ENCODE assay signal across 18 mouse cellular contexts in the genomic region with DNA sequence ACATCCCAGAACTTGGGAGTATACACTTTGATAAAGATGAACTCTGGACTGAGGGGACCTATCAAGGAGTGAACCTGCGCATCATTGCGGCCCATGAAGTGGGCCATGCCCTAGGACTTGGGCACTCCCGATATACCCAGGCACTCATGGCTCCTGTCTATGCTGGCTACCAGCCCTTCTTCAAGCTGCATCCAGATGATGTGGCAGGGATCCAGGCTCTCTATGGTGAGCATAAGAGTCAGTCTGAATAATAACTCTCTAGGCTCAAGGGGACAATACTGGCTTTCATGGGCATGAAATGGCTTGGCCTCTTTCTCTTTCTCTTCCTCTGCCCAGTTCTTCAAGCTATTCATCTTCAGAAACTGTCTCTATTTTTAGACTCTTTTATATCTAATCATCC. TPM values are rescaled to one million over a fixed set of nuclear protein-coding genes. Genes with fewer than 3 reads are reported as not detected.
A peak's percentile ranks its signal among the peaks of the same experiment; 100 is the strongest.
DNase-seq lines count a peak whose midpoint lies in the region; ATAC-seq and TF ChIP-seq lines count a peak whose summit lies in the region.
"Had no signal": no experiment of that assay in that cellular context is flagged by ENCODE, and none has a peak within 500 bp of the region (broad histone marks: within the 10 kb centered on the region; RNA-seq: fewer than 3 reads in every experiment).

No protein-coding gene starts in this region.

- H3K27ac ChIP-seq in hindbrain, postnatal 0 days, result no peak overlapping the region
- H3K27ac ChIP-seq in hindbrain, embryonic 16.5 days (ENCODE audit: low read depth, low read length), result no peak overlapping the region
- H3K27ac ChIP-seq in intestine, postnatal 0 days (ENCODE audit: low read depth, low read length), result no peak overlapping the region
- H3K27ac ChIP-seq: embryonic facial prominence, embryonic 10.5 days; heart, embryonic 13.5 days; hindbrain, embryonic 15.5 days had no signal

- no peak for TF ChIP-seq CTCF in hindbrain, postnatal 0 days (IDR thresholded peaks at IDR 0.05; ENCODE audit: low read depth)
- TF ChIP-seq CTCF in intestine, postnatal 0 days (IDR thresholded peaks at IDR 0.05; ENCODE audit: low read depth), result no peak

- no peaks in the 10 kb centered on the region for H3K9me3 ChIP-seq in hindbrain, postnatal 0 days (ENCODE audit: low read length)
- no peaks in the 10 kb centered on the region for H3K9me3 ChIP-seq in hindbrain, embryonic 16.5 days (ENCODE audit: control insufficient read depth, low read length)
- no peaks in the 10 kb centered on the region for H3K9me3 ChIP-seq in intestine, postnatal 0 days (ENCODE audit: control insufficient read depth)
- H3K9me3 ChIP-seq: embryonic facial prominence, embryonic 10.5 days; heart, embryonic 13.5 days; hindbrain, embryonic 15.5 days had no signal

- 80% methylated on average over 3 of the region's 3 CpGs for WGBS in hindbrain, postnatal 0 days
- 89% methylated on average over 3 of the region's 3 CpGs for WGBS in hindbrain, embryonic 16.5 days
- WGBS in intestine, postnatal 0 days, result 91% methylated on average over 3 of the region's 3 CpGs

- no peak overlapping the region for H3K9ac ChIP-seq in hindbrain, postnatal 0 days (replicated peaks; ENCODE audit: low read length)
- H3K9ac ChIP-seq in hindbrain, embryonic 16.5 days (ENCODE audit: low read depth, low read length), result no peak overlapping the region
- no peak overlapping the region for H3K9ac ChIP-seq in intestine, postnatal 0 days (ENCODE audit: low read depth, low read length)
- H3K9ac ChIP-seq: heart, embryonic 13.5 days; hindbrain, embryonic 15.5 days had no signal

- no peaks in the 10 kb centered on the region for H3K27me3 ChIP-seq in hindbrain, postnatal 0 days (ENCODE audit: insufficient read depth, low read length)
- H3K27me3 ChIP-seq in hindbrain, embryonic 16.5 days (replicated peaks; ENCODE audit: control insufficient read depth, insufficient read depth, low read length), result no peaks in the 10 kb centered on the region
- no peaks in the 10 kb centered on the region for H3K27me3 ChIP-seq in intestine, postnatal 0 days (replicated peaks; ENCODE audit: control insufficient read depth, insufficient read depth, low read length)
- H3K27me3 ChIP-seq: heart, embryonic 13.5 days; hindbrain, embryonic 15.5 days; Patski had no signal

- intact Hi-C loops in left cerebral cortex, postnatal 4 days (cut with DNase I), result no loop called here

- no peak overlapping the region for H3K4me3 ChIP-seq in hindbrain, postnatal 0 days (ENCODE audit: low read length)
- H3K4me3 ChIP-seq in hindbrain, embryonic 16.5 days (ENCODE audit: low read length), result no peak overlapping the region
- H3K4me3 ChIP-seq in intestine, postnatal 0 days (ENCODE audit: low read depth, low read length), result no peak overlapping the region
- H3K4me3 ChIP-seq: embryonic facial prominence, embryonic 10.5 days; heart, embryonic 13.5 days; hindbrain, embryonic 15.5 days had no signal

- no peak overlapping the region for H3K4me2 ChIP-seq in hindbrain, postnatal 0 days (ENCODE audit: low read depth, low read length)
- H3K4me2 ChIP-seq in hindbrain, embryonic 16.5 days (ENCODE audit: low read length), result no peak overlapping the region
- H3K4me2 ChIP-seq in intestine, postnatal 0 days (replicated peaks; ENCODE audit: low read depth), result no peak overlapping the region
- H3K4me2 ChIP-seq: heart, embryonic 13.5 days; hindbrain, embryonic 15.5 days had no signal

- H3K4me1 ChIP-seq in hindbrain, postnatal 0 days (ENCODE audit: insufficient read depth, low read length), result no peaks in the 10 kb centered on the region
- no peaks in the 10 kb centered on the region for H3K4me1 ChIP-seq in hindbrain, embryonic 16.5 days (ENCODE audit: control insufficient read depth, insufficient read depth, low read depth, low read length)
- no peaks in the 10 kb centered on the region for H3K4me1 ChIP-seq in intestine, postnatal 0 days (replicated peaks; ENCODE audit: control insufficient read depth, insufficient read depth, low read length)
- H3K4me1 ChIP-seq: embryonic facial prominence, embryonic 10.5 days; hindbrain, embryonic 15.5 days had no signal

- H3K36me3 ChIP-seq in hindbrain, postnatal 0 days (ENCODE audit: insufficient read depth, low read length), result peaks cover 4% of the 10 kb centered on the region; the same call in 1 of the 2 replicates
- H3K36me3 ChIP-seq in hindbrain, embryonic 16.5 days (ENCODE audit: control insufficient read depth, insufficient read depth, low read length), result peaks cover 6% of the 10 kb centered on the region; the same call in 1 of the 2 replicates
- peaks cover 6% of the 10 kb centered on the region for H3K36me3 ChIP-seq in intestine, postnatal 0 days (ENCODE audit: control insufficient read depth, insufficient read depth)

- peak; percentile 41 to 60 for DNase-seq in cerebellum, postnatal 10 days
- DNase-seq in cerebellum, adult 9-10 months, result no peak
- peak; percentile 37 for DNase-seq in hindbrain, postnatal 0 days (ENCODE audit: low spot score)
- peak; percentile 29 for DNase-seq in left cerebral cortex, postnatal 4 days
- DNase-seq in left cerebral cortex, adult 11 months (ENCODE audit: low spot score), result no peak
- peak; percentile 32 for DNase-seq in telencephalon, adult 2 months (ENCODE audit: low read depth, low spot score)
- DNase-seq: adrenal gland, adult 2 months; adrenal gland, postnatal 25 days; gastrocnemius, postnatal 14 days; heart, postnatal 36 days had no signal

- ATAC-seq in hindbrain, postnatal 0 days, result no peak
- no peak for ATAC-seq in hindbrain, embryonic 16.5 days
- no peak for ATAC-seq in intestine, postnatal 0 days
- ATAC-seq: activated CD4-positive, CD25-positive, alpha-beta regulatory T cell, adult 4 months; forebrain, embryonic 14.5 days; Patski had no signal

RNA-seq across cellular contexts. Expression of gene Mmp19, which starts 4.9 kb away (rescaled TPM):
- 0.52 and 2.8 TPM in 2 replicates for total RNA-seq in hindbrain, postnatal 0 days (2014; rRNA removed)
- polyA plus RNA-seq in hindbrain, postnatal 0 days (2015; fragmentation: Nextera tagmentation; extraction: Ambion mirVana), result 0.59 and 0.61 TPM in 2 replicates
- 0.45 and 0.74 TPM in 2 replicates for polyA plus RNA-seq in hindbrain, embryonic 16.5 days (2015; fragmentation: Nextera tagmentation; extraction: Ambion mirVana)
- 1 to 10 TPM in 1 of 2 experiments, under 1 TPM in 1; 0.74 to 1.3 TPM for total RNA-seq in left cerebral cortex, postnatal 4 days (2021)
- 0.97 and 1.4 TPM in 2 replicates for polyA plus RNA-seq in intestine, postnatal 0 days (2015; fragmentation: Nextera tagmentation; extraction: Ambion mirVana)
- polyA plus RNA-seq: activated CD4-positive, CD25-positive, alpha-beta regulatory T cell, adult 4 months had no signal

RNA-seq across cellular contexts. Expression of gene Dnajc14, which starts 8.3 kb away (rescaled TPM):
- 28.6 and 30.9 TPM in 2 replicates for total RNA-seq in hindbrain, postnatal 0 days (2014; rRNA removed)
- 32.7 and 37.0 TPM in 2 replicates for polyA plus RNA-seq in hindbrain, postnatal 0 days (2015; fragmentation: Nextera tagmentation; extraction: Ambion mirVana)
- polyA plus RNA-seq in hindbrain, embryonic 16.5 days (2015; fragmentation: Nextera tagmentation; extraction: Ambion mirVana), result 49.6 and 53.2 TPM in 2 replicates
- total RNA-seq in left cerebral cortex, postnatal 4 days (2021), result 10 to 100 TPM; 59.3 to 63.3 TPM
- 28.2 and 31.8 TPM in 2 replicates for polyA plus RNA-seq in intestine, postnatal 0 days (2015; fragmentation: Nextera tagmentation; extraction: Ambion mirVana)

RNA-seq across cellular contexts. Expression of gene Tmem198b, which starts 8.6 kb away (rescaled TPM):
- 26.5 and 27.3 TPM in 2 replicates for total RNA-seq in hindbrain, postnatal 0 days (2014; rRNA removed)
- polyA plus RNA-seq in hindbrain, postnatal 0 days (2015; fragmentation: Nextera tagmentation; extraction: Ambion mirVana), result 18.8 and 18.9 TPM in 2 replicates
- 19.6 and 20.4 TPM in 2 replicates for polyA plus RNA-seq in hindbrain, embryonic 16.5 days (2015; fragmentation: Nextera tagmentation; extraction: Ambion mirVana)
- 10 to 100 TPM; 14.1 to 14.2 TPM for total RNA-seq in left cerebral cortex, postnatal 4 days (2021)
- 5.1 and 5.7 TPM in 2 replicates for polyA plus RNA-seq in intestine, postnatal 0 days (2015; fragmentation: Nextera tagmentation; extraction: Ambion mirVana)

RNA-seq across cellular contexts. Expression of gene Sarnp, which starts 21.6 kb away (rescaled TPM):
- 19.4 and 24.3 TPM in 2 replicates for total RNA-seq in hindbrain, postnatal 0 days (2014; rRNA removed)
- polyA plus RNA-seq in hindbrain, postnatal 0 days (2015; fragmentation: Nextera tagmentation; extraction: Ambion mirVana), result 126 and 143 TPM in 2 replicates
- 137 and 142 TPM in 2 replicates for polyA plus RNA-seq in hindbrain, embryonic 16.5 days (2015; fragmentation: Nextera tagmentation; extraction: Ambion mirVana)
- total RNA-seq in left cerebral cortex, postnatal 4 days (2021), result 10 to 100 TPM; 50.9 to 53.4 TPM
- 90.3 and 92.1 TPM in 2 replicates for polyA plus RNA-seq in intestine, postnatal 0 days (2015; fragmentation: Nextera tagmentation; extraction: Ambion mirVana)

RNA-seq across cellular contexts. Expression of gene Ormdl2, which starts 25.9 kb away (rescaled TPM):
- total RNA-seq in hindbrain, postnatal 0 days (2014; rRNA removed), result 12.0 and 23.1 TPM in 2 replicates
- polyA plus RNA-seq in hindbrain, postnatal 0 days (2015; fragmentation: Nextera tagmentation; extraction: Ambion mirVana), result 23.8 and 24.8 TPM in 2 replicates
- 23.6 and 27.6 TPM in 2 replicates for polyA plus RNA-seq in hindbrain, embryonic 16.5 days (2015; fragmentation: Nextera tagmentation; extraction: Ambion mirVana)
- total RNA-seq in left cerebral cortex, postnatal 4 days (2021), result 1 to 10 TPM; 4.3 to 5.2 TPM
- 70.2 and 70.4 TPM in 2 replicates for polyA plus RNA-seq in intestine, postnatal 0 days (2015; fragmentation: Nextera tagmentation; extraction: Ambion mirVana)

Comparison
In these comparisons a context has a peak if more than half of its experiments do, and no peak if none do; other contexts are left out.
1. DNase-seq: peak in cerebellum, postnatal 10 days (2 of 2), hindbrain, postnatal 0 days (single experiment), left cerebral cortex, postnatal 4 days (single experiment) and telencephalon, adult 2 months (single experiment); none in cerebellum, adult 9-10 months (single experiment) and left cerebral cortex, adult 11 months (single experiment).